Mouse (Mus musculus): ENCODE data around the gene 2310079G19Rik. TPM values are rescaled to one million over a fixed set of nuclear protein-coding genes. Genes with fewer than 3 reads are reported as not detected.

The 2310079G19Rik gene
- total RNA-seq, 2 experiments from 2014 or later: not detected

Other genes with a start within 250 kb of the 2310079G19Rik start
- gene Cldn17, start 120.7 kb downstream of the 2310079G19Rik start, total RNA-seq (2021): not detected
- gene Cldn8, start 64.5 kb downstream of the 2310079G19Rik start, total RNA-seq (2021): not detected
- not detected for gene Krtap24-1, start 15.4 kb downstream of the 2310079G19Rik start, total RNA-seq (2021)
- gene Krtap26-1, start 20.1 kb upstream of the 2310079G19Rik start, total RNA-seq (2021): not detected
- not detected for gene Krtap27-1, start 44.0 kb upstream of the 2310079G19Rik start, total RNA-seq (2021)
- not detected for gene 2310061N02Rik, start 80.3 kb upstream of the 2310079G19Rik start, total RNA-seq (2021)
- not detected for gene Krtap13-1, start 101.2 kb upstream of the 2310079G19Rik start, total RNA-seq (2021)
- gene Krtap13, start 124.0 kb upstream of the 2310079G19Rik start, total RNA-seq (2021): not detected
- gene 2310034C09Rik, start 131.2 kb upstream of the 2310079G19Rik start, total RNA-seq (2021): not detected
- gene 2310057N15Rik, start 146.5 kb upstream of the 2310079G19Rik start, total RNA-seq (2021): not detected
- gene Gm5965, start 150.2 kb upstream of the 2310079G19Rik start, total RNA-seq (2021): not detected
- not detected for gene Gm20741, start 184.6 kb upstream of the 2310079G19Rik start, total RNA-seq (2021)
- not detected for gene Krtap15, start 192.5 kb upstream of the 2310079G19Rik start, total RNA-seq (2021)
- gene Krtap14, start 198.5 kb upstream of the 2310079G19Rik start, total RNA-seq (2021): not detected
- not detected for gene Krtap19-1, start 241.7 kb upstream of the 2310079G19Rik start, total RNA-seq (2021)
- not detected for gene Krtap19-2, start 246.6 kb upstream of the 2310079G19Rik start, total RNA-seq (2021)

All from left cerebral cortex, postnatal 36 days (tissue).